Mouse (Mus musculus) forebrain, embryonic 10.5 days (tissue): ENCODE data around the gene Arfgap3. TPM values are rescaled to one million over a fixed set of nuclear protein-coding genes. Genes with fewer than 3 reads are reported as not detected.

ENCODE experiments used
- DNase-seq: peaks from one replicate; pipeline ENCODE4 v3.0.0-alpha.2; 2017; ENCODE audit warnings: low spot score; ENCODE audit errors: extremely low spot score
- H3K27ac ChIP-seq: fragments of 300-500 bp; sonication (generic); 2 replicates; pipeline ENCODE4 v1.5.1; 2016; ENCODE audit warnings: mild to moderate bottlenecking
- H3K27me3 ChIP-seq: fragments of 300-500 bp; sonication (generic); 2 replicates; pipeline ENCODE4 v1.6.1; 2016; ENCODE audit warnings: mild to moderate bottlenecking; ENCODE audit not compliant: poor library complexity, severe bottlenecking
- H3K36me3 ChIP-seq: fragments of 300-500 bp; sonication (generic); replicated peaks from 2 replicates; pipeline ENCODE4 v1.6.1; 2016; ENCODE audit warnings: mild to moderate bottlenecking, moderate library complexity
- H3K4me1 ChIP-seq: fragments of 300-500 bp; sonication (generic); 2 replicates; pipeline ENCODE4 v1.6.1; 2016
- H3K4me3 ChIP-seq: fragments of 300-500 bp; sonication (generic); 2 replicates; pipeline ENCODE4 v1.5.1; 2016; ENCODE audit warnings: mild to moderate bottlenecking, moderate library complexity
- H3K9me3 ChIP-seq: fragments of 300-500 bp; sonication (generic); 2 replicates; pipeline ENCODE4 v1.6.1; 2016; ENCODE audit warnings: mild to moderate bottlenecking, moderate library complexity
- WGBS: fragments of 180-500 bp; shearing (Covaris S2); methylation state at CpG from one replicate; pipeline ENCODE4 v1.1.7; 2016; 5-methylcytosine and 5-hydroxymethylcytosine counted together
- polyA plus RNA-seq: library from polyadenylated mRNA; unstranded; fragments of >200 nt; fragmentation: Nextera tagmentation; extraction: Ambion mirVana; gene quantifications from 2 replicates; pipeline ENCODE4 v1.2.1, GENCODE M21; 2016

Gene Arfgap3
- polyA plus RNA-seq, 1 experiment from 2014 or later = 24.4 TPM

DNA sequence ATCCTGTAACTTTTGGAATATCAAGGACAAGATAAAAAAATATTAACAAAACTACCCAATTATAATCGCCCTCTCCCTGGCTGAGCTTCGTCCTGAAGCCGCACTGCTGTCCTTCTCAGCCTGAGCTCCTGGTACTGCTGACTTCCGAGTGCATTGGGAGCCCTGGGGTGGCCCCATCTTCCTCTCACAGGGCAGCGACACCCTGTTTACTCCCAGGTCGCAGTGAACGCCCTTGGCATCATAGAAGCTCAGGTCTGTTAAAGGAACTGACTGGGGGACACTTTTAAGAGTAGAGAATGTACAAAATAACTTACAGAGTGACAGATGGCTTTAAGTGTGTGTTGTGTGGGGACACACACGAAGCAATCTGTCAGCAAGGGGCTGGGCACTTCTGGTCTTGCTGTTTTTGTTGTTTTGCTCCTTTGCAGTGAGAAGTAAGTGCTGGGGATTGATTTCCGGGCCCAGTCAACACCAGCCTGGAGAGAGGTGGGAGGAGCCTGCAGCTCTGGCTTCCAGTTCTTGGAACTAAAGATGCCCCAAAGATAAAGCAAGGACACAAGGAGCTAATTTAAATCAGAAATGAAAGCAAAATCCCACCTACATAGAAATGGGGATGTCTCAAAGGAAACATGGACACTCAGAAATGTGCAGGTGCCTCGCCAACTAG is 50.0 kb downstream of the Arfgap3 start:
- WGBS = 63% methylated on average over 10 of the region's 10 CpGs
- no peak for DNase-seq
- Histone ChIP-seq H3K27me3 (no peaks in the 10 kb centered on the region), H3K27ac (no peak overlapping the region), H3K9me3 (no peaks in the 10 kb centered on the region), H3K4me3 (no peak overlapping the region), H3K36me3 (no peaks in the 10 kb centered on the region), H3K4me1 (peaks cover 21% of the 10 kb centered on the region)

DNA sequence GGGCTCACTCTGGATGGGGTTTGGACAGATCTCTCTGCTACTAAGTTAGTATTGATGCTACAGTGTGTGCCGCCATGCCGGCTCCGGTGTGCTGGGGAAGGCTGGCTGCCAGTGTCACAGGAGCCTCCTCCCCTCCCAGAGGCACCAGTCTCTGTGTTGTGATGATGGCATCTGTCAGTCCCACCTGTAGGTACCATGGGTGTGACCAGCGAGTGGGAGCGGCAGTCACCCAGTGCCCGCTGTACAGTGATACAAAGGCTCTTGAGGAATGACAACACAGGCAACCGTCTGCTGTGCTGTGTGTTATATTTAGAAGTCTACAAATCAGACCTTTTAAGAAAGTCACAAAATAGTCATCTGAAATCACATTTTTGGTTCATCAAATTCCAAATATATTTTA is 50.6 kb downstream of the Arfgap3 start:
- H3K27ac ChIP-seq = no peak overlapping the region
- no peaks in the 10 kb centered on the region for H3K9me3 ChIP-seq
- no peak for DNase-seq
- no peaks in the 10 kb centered on the region for H3K27me3 ChIP-seq
- WGBS = 96% methylated on average over 7 of the region's 7 CpGs
- no peaks in the 10 kb centered on the region for H3K36me3 ChIP-seq
- no peak overlapping the region for H3K4me3 ChIP-seq
- peaks cover 17% of the 10 kb centered on the region for H3K4me1 ChIP-seq

- Histone ChIP-seq H3K27ac (no peak overlapping the region), H3K4me1 (peaks cover 17% of the 10 kb centered on the region), H3K36me3 (no peaks in the 10 kb centered on the region), H3K4me3 (no peak overlapping the region), H3K27me3 (no peaks in the 10 kb centered on the region), H3K9me3 (no peaks in the 10 kb centered on the region)
- no peak for DNase-seq
- 92% methylated on average over 2 of the region's 2 CpGs for WGBS
Measured at GRCm38 (mm10) chr15:83298810-83299209, 51.2 kb downstream of the Arfgap3 start.

- Histone ChIP-seq H3K27me3 (no peaks in the 10 kb centered on the region), H3K27ac (no peak overlapping the region), H3K4me3 (no peak overlapping the region), H3K4me1 (peaks cover 17% of the 10 kb centered on the region), H3K9me3 (no peaks in the 10 kb centered on the region), H3K36me3 (no peaks in the 10 kb centered on the region)
- 82% methylated on average over 8 of the region's 8 CpGs for WGBS
- DNase-seq = no peak
Measured at GRCm38 (mm10) chr15:83298313-83298712, 51.7 kb downstream of the Arfgap3 start.

DNA sequence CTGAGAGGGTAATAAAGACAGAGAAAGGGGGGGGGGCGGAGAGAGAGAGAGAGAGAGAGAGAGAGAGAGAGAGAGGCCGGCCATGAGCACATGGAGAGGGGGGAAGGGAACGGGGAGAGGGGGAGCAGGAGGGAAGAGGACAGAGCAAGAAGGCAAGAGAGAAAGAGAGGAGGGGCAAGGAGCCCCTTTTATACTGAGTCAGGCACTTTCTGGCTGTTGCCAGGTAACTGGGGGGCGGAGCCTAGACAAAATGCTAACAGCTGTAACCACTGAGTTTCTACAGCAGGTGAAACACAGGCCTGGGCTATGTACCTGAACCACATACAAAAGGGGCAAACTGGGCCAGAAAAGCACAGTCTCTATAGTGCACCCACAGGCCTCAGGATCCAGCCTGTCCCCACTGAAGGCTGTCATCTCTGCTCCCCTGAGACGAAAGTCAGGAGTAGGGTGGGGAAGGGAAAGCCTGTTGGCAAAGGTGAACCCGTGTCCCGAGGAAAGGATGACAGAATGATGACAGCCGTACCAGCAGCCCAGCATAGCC is 53.2 kb downstream of the Arfgap3 start:
- Histone ChIP-seq H3K27ac (peak overlapping the region; percentile 48), H3K4me1 (peaks cover 17% of the 10 kb centered on the region), H3K36me3 (no peaks in the 10 kb centered on the region), H3K27me3 (no peaks in the 10 kb centered on the region), H3K4me3 (no peak overlapping the region), H3K9me3 (no peaks in the 10 kb centered on the region)
- WGBS = 60% methylated on average over 7 of the region's 8 CpGs
- DNase-seq = no peak

DNA sequence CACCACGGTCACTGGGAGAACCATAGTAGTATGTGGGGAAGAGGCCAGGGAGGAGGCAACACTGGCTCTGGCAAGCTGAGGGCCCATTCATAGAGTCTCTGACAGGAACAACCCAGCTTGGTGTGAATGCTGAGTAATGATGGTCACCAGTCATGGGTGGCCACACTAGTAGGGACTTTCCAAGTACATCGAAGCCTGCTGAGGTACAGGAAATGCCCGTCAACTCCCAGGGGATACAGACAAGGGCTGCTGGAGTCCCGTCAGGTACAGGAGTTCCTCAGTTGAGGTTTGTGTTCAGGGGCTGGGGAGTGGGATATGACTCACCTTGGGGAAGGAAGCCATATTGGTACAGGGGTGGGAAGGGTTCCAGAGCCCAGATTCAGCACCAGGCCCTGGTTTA is 54.0 kb downstream of the Arfgap3 start:
- Histone ChIP-seq H3K36me3 (no peaks in the 10 kb centered on the region), H3K4me1 (peaks cover 17% of the 10 kb centered on the region), H3K27me3 (no peaks in the 10 kb centered on the region), H3K27ac (peak overlapping the region; percentile 48; the same call in 1 of the 2 replicates), H3K4me3 (no peak overlapping the region), H3K9me3 (no peaks in the 10 kb centered on the region)
- 83% methylated on average over 4 of the region's 4 CpGs for WGBS
- no peak for DNase-seq

DNA sequence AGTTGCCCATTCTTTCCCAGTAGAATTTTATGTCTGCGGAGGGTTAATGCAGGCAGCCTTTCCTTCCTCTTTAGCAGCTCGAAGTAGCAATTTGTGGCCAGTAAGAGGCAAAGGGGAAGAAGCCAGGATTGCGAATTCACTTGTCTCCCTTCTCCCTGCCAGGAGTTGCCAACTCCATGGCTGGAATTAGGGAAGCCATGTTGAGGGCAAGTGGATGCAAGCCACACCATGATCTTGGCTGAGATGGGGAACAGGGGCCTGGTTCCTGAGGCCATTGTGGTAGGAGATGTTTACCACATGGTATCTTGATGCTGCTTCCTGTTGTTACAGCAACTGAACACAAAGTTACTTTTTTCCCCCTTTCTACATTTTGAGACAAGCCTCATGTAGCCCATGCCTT is 55.1 kb downstream of the Arfgap3 start:
- Histone ChIP-seq H3K27ac (no peak overlapping the region), H3K27me3 (no peaks in the 10 kb centered on the region), H3K36me3 (no peaks in the 10 kb centered on the region), H3K9me3 (no peaks in the 10 kb centered on the region), H3K4me3 (no peak overlapping the region), H3K4me1 (peaks cover 22% of the 10 kb centered on the region)
- no peak for DNase-seq
- 84% methylated on average over 3 of the region's 3 CpGs for WGBS

- H3K27me3 ChIP-seq = no peaks in the 10 kb centered on the region
- WGBS = 88% methylated on average over 8 of the region's 8 CpGs
- H3K4me3 ChIP-seq = no peak overlapping the region
- peaks cover 22% of the 10 kb centered on the region for H3K4me1 ChIP-seq
- H3K9me3 ChIP-seq = no peaks in the 10 kb centered on the region
- no peak overlapping the region for H3K27ac ChIP-seq
- no peaks in the 10 kb centered on the region for H3K36me3 ChIP-seq
- no peak for DNase-seq
Measured at GRCm38 (mm10) chr15:83293706-83294645, 56.1 kb downstream of the Arfgap3 start.

- Histone ChIP-seq H3K4me3 (no peak overlapping the region), H3K4me1 (peaks cover 22% of the 10 kb centered on the region), H3K9me3 (no peaks in the 10 kb centered on the region), H3K27ac (no peak overlapping the region), H3K27me3 (no peaks in the 10 kb centered on the region), H3K36me3 (no peaks in the 10 kb centered on the region)
- no peak for DNase-seq
- WGBS = 83% methylated on average over 6 of the region's 6 CpGs
Measured at GRCm38 (mm10) chr15:83293144-83293543, 56.9 kb downstream of the Arfgap3 start.

DNA sequence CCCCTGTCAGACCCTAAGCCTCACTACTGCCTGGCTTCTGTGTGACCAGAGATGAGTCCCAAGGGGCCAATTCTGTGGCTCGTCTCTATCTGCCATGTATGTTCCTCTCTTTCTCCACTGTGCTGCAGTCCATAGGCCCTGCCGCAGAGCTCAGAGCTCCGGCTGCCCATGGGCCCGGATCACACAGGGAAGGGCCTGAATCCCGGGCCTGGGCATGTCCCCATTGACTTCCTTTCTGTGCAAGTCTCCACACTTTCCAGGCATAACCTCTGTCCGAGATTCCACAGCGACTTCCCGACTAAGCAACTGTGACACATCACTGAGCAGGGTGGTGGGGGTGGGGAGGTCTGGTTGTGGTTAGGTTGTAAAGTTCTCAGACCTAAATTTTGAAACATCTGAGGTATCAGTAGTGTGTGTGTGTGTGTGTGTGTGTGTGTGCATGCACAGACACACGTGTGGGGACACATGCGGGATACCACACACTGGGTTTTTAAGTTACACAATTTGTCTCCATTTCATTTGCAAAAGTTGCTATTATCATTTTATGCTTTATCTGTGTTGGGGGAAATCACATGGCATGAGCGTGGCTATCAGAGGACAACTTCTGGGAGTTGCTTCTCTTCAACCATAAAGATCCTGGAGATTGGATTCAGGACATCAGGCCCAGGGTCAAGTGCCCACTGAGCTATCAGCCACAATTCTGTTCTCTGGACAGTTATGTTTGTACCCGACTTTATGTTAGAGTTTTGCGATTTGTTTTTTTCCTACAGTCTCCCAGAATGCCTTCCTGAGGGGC is 57.6 kb downstream of the Arfgap3 start:
- Histone ChIP-seq H3K9me3 (no peaks in the 10 kb centered on the region), H3K4me1 (peaks cover 20% of the 10 kb centered on the region)
- 93% methylated on average over 13 of the region's 13 CpGs for WGBS

DNA sequence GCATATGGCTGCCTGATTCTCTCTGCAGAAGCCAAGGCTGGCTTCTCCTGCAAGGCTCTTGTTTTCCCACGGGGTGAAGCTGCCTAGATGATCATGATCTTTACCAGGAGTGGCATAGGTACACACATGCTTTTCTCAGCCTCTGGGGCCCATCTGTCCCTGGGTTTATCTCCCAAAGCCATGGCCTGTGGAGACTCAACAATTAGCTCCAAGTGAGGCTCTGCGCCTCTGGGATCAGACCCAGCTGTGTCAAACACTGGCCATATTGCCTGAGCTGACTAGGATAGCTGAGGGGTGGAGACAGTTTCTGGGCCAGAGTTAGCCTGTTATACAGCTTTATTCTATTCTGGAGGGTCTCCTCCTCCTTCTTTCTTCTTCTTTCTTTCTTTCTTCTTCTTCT is 59.1 kb downstream of the Arfgap3 start:
- Histone ChIP-seq H3K27ac (no peak overlapping the region), H3K9me3 (0 out of 2 replicates have a peak, but pooled peaks cover 5% of the 10 kb centered on the region), H3K4me1 (peaks cover 5% of the 10 kb centered on the region; the same call in 1 of the 2 replicates), H3K4me3 (no peak overlapping the region), H3K36me3 (no peaks in the 10 kb centered on the region), H3K27me3 (no peaks in the 10 kb centered on the region)
- no peak for DNase-seq
- WGBS = 85% methylated on average over 2 of the region's 2 CpGs

More for the DNA sequence above, 57.6 kb downstream of the Arfgap3 start:
- no peaks in the 10 kb centered on the region for H3K36me3 ChIP-seq
- DNase-seq = no peak
- no peaks in the 10 kb centered on the region for H3K27me3 ChIP-seq
- no peak overlapping the region for H3K27ac ChIP-seq
- no peak overlapping the region for H3K4me3 ChIP-seq

DNA sequence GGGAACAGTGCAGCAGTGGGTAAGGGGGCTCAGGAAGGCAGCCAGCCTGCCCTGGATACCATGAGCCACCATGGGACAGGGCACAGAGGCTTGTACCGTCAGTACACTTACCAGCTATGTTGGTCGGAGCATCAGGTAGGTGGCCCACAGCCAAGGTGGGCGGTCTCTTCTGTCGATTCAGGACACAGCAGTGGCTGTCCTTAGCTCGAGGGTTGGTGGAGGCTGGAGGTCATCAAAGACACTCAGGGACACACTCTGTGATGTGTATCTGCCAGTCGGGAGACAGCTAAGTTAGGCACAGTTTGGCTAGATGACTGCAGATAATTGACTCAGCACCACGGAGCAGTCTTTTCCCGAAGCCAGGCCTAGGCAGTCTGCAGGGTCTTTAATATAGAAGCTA is 65.2 kb downstream of the Arfgap3 start:
- no peak overlapping the region for H3K4me3 ChIP-seq
- 0 out of 2 replicates have a peak, but pooled peaks cover 5% of the 10 kb centered on the region for H3K9me3 ChIP-seq
- DNase-seq = no peak
- no peak overlapping the region for H3K27ac ChIP-seq
- H3K36me3 ChIP-seq = no peaks in the 10 kb centered on the region
- WGBS = 90% methylated on average over 8 of the region's 8 CpGs
- H3K4me1 ChIP-seq = no peaks in the 10 kb centered on the region
- H3K27me3 ChIP-seq = no peaks in the 10 kb centered on the region
